Mouse (Mus musculus) hindbrain, postnatal 0 days (tissue): ENCODE data around the gene Hspbp1. TPM values are rescaled to one million over a fixed set of nuclear protein-coding genes. Genes with fewer than 3 reads are reported as not detected.

ENCODE experiments used
- ATAC-seq: fragments of 200-750 bp; cut with Nextera tagmentation; 2 replicates; pipeline ENCODE4 v1.8.0; 2017; ENCODE audit warnings: mild to moderate bottlenecking, moderate TSS enrichment, moderate library complexity
- DNase-seq: peaks from one replicate; pipeline ENCODE4 v3.0.0-alpha.2; 2015; ENCODE audit warnings: low spot score
- H3K27ac ChIP-seq: fragments of 300-500 bp; sonication (generic); 2 replicates; pipeline ENCODE4 v1.5.1; 2014; ENCODE audit warnings: mild to moderate bottlenecking
- H3K27me3 ChIP-seq: fragments of 300-500 bp; sonication (generic); 2 replicates; pipeline ENCODE4 v1.6.1; 2014; ENCODE audit warnings: low read length, mixed read lengths; ENCODE audit not compliant: insufficient read depth
- H3K36me3 ChIP-seq: fragments of 300-500 bp; sonication (generic); 2 replicates; pipeline ENCODE4 v1.6.1; 2014; ENCODE audit warnings: low read length, mixed read lengths; ENCODE audit not compliant: insufficient read depth
- H3K4me1 ChIP-seq: fragments of 300-500 bp; sonication (generic); 2 replicates; pipeline ENCODE4 v1.6.1; 2014; ENCODE audit warnings: antibody characterized with exemption, low read length, mixed read lengths; ENCODE audit not compliant: insufficient read depth
- H3K4me2 ChIP-seq: fragments of 300-500 bp; sonication (generic); 2 replicates; pipeline ENCODE4 v1.6.1; 2014; ENCODE audit warnings: low read depth, mild to moderate bottlenecking, low read length, moderate library complexity, mixed read lengths
- H3K4me3 ChIP-seq: fragments of 300-500 bp; sonication (generic); 2 replicates; pipeline ENCODE4 v1.5.1; 2014; ENCODE audit warnings: low read length
- H3K9ac ChIP-seq: fragments of 300-500 bp; sonication (generic); replicated peaks from 2 replicates; pipeline ENCODE4 v1.6.1; 2014; ENCODE audit warnings: mild to moderate bottlenecking, low read length, moderate library complexity, mixed read lengths
- H3K9me3 ChIP-seq: fragments of 300-500 bp; sonication (generic); 2 replicates; pipeline ENCODE4 v1.6.1; 2016; ENCODE audit warnings: low read length, mixed read lengths
- CTCF ChIP-seq: IDR thresholded peaks from 2 replicates; pipeline ENCODE4 v1.5.1; 2016; ENCODE audit warnings: antibody characterized with exemption, control low read depth, low read depth
- WGBS: fragments of 180-500 bp; shearing (Covaris S2); extraction: QIAGEN DNeasy Blood & Tissue Kit; methylation state at CpG from one replicate; pipeline ENCODE4 v1.1.7; 2014; 5-methylcytosine and 5-hydroxymethylcytosine counted together
- polyA plus RNA-seq: library from polyadenylated mRNA; unstranded; fragments of >200 nt; fragmentation: Nextera tagmentation; extraction: Ambion mirVana; gene quantifications from 2 replicates; pipeline ENCODE4 v1.2.1, GENCODE M21; 2015
- total RNA-seq: library from RNA; depleted of rRNA; stranded (reverse); fragments of >200 nt; gene quantifications from 2 replicates; pipeline ENCODE4 v1.2.3, GENCODE M21; 2014; rRNA removed

Hspbp1 gene
- total and polyA plus RNA-seq, 2 experiments from 2014 or later: 174 to 288 TPM

GRCm38 (mm10) chr7:4611921-4612341, 72.9 kb downstream of the Hspbp1 start:
- ATAC-seq (no peak), DNase-seq (no peak)
- Histone ChIP-seq H3K9me3 (no peaks in the 10 kb centered on the region), H3K36me3 (no peaks in the 10 kb centered on the region), H3K4me3 (no peak overlapping the region), H3K27ac (no peak overlapping the region), H3K9ac (no peak overlapping the region), H3K27me3 (no peaks in the 10 kb centered on the region), H3K4me1 (no peaks in the 10 kb centered on the region), H3K4me2 (no peak overlapping the region)
- no peak for TF ChIP-seq CTCF
- WGBS: 77% methylated on average over 12 of the region's 12 CpGs

GRCm38 (mm10) chr7:4611511-4611910, 73.4 kb downstream of the Hspbp1 start:
- Histone ChIP-seq H3K27me3 (no peaks in the 10 kb centered on the region), H3K9ac (no peak overlapping the region), H3K4me1 (no peaks in the 10 kb centered on the region), H3K9me3 (no peaks in the 10 kb centered on the region), H3K27ac (no peak overlapping the region), H3K4me2 (no peak overlapping the region), H3K36me3 (no peaks in the 10 kb centered on the region), H3K4me3 (no peak overlapping the region)
- TF ChIP-seq CTCF: no peak
- WGBS: 77% methylated on average over 12 of the region's 12 CpGs
- ATAC-seq (no peak), DNase-seq (no peak)

Other genes starting within 250 kb of the Hspbp1 start
- 71.9 and 103 TPM in 2 replicates for gene Rdh13, start 239.4 kb downstream of the Hspbp1 start, total RNA-seq
- 38.4 and 39.4 TPM in 2 replicates for gene Rdh13, start 239.4 kb downstream of the Hspbp1 start, polyA plus RNA-seq
- gene Eps8l1, start 224.4 kb downstream of the Hspbp1 start, total RNA-seq: 5.0 and 5.8 TPM in 2 replicates
- gene Eps8l1, start 224.4 kb downstream of the Hspbp1 start, polyA plus RNA-seq: 5.7 and 7.7 TPM in 2 replicates
- gene Ppp1r12c, start 183.4 kb downstream of the Hspbp1 start, total RNA-seq: 88.2 and 109 TPM in 2 replicates
- 33.9 and 42.0 TPM in 2 replicates for gene Ppp1r12c, start 183.4 kb downstream of the Hspbp1 start, polyA plus RNA-seq
- 0.93 and 3.5 TPM in 2 replicates for gene Tnnt1, start 168.7 kb downstream of the Hspbp1 start, total RNA-seq
- 2.9 and 3.6 TPM in 2 replicates for gene Tnnt1, start 168.7 kb downstream of the Hspbp1 start, polyA plus RNA-seq
- 1.9 TPM in 1 of 2 replicates, not detected in the other for gene Tnni3, start 160.8 kb downstream of the Hspbp1 start, total RNA-seq
- gene Tnni3, start 160.8 kb downstream of the Hspbp1 start, polyA plus RNA-seq: 2.1 and 3.9 TPM in 2 replicates
- 2.1 and 3.8 TPM in 2 replicates for gene Dnaaf3, start 152.6 kb downstream of the Hspbp1 start, total RNA-seq
- 2.0 and 2.6 TPM in 2 replicates for gene Dnaaf3, start 152.6 kb downstream of the Hspbp1 start, polyA plus RNA-seq
- gene Syt5, start 137.5 kb downstream of the Hspbp1 start, total RNA-seq: 81.1 and 83.7 TPM in 2 replicates
- 103 and 106 TPM in 2 replicates for gene Syt5, start 137.5 kb downstream of the Hspbp1 start, polyA plus RNA-seq
- gene Ptprh, start 81.0 kb downstream of the Hspbp1 start, total RNA-seq: 0.54 and 0.99 TPM in 2 replicates
- gene Ptprh, start 81.0 kb downstream of the Hspbp1 start, polyA plus RNA-seq: 0.52 and 0.74 TPM in 2 replicates
- 14.2 and 17.4 TPM in 2 replicates for gene Tmem86b, start 53.6 kb downstream of the Hspbp1 start, total RNA-seq
- 1.1 and 1.5 TPM in 2 replicates for gene Tmem86b, start 53.6 kb downstream of the Hspbp1 start, polyA plus RNA-seq
- 136 and 142 TPM in 2 replicates for gene Ppp6r1, start 26.0 kb downstream of the Hspbp1 start, total RNA-seq
- 9.4 and 10.3 TPM in 2 replicates for gene Ppp6r1, start 26.0 kb downstream of the Hspbp1 start, polyA plus RNA-seq
- gene Brsk1, start 5.5 kb upstream of the Hspbp1 start, total RNA-seq: 195 and 217 TPM in 2 replicates
- gene Brsk1, start 5.5 kb upstream of the Hspbp1 start, polyA plus RNA-seq: 6.7 and 7.1 TPM in 2 replicates
- gene Tmem150b, start 40.2 kb upstream of the Hspbp1 start, total RNA-seq: not detected in 2 replicates
- gene Tmem150b, start 40.2 kb upstream of the Hspbp1 start, polyA plus RNA-seq: 0.13 TPM in 2 replicates
- 29.3 and 39.5 TPM in 2 replicates for gene Kmt5c, start 55.0 kb upstream of the Hspbp1 start, total RNA-seq
- 30.7 and 36.5 TPM in 2 replicates for gene Kmt5c, start 55.0 kb upstream of the Hspbp1 start, polyA plus RNA-seq
- gene Cox6b2, start 68.0 kb upstream of the Hspbp1 start, total RNA-seq: 10.6 and 37.2 TPM in 2 replicates
- 47.0 and 50.1 TPM in 2 replicates for gene Cox6b2, start 68.0 kb upstream of the Hspbp1 start, polyA plus RNA-seq
- not detected in 2 replicates for gene Fam71e2, start 86.2 kb upstream of the Hspbp1 start, total RNA-seq
- gene Fam71e2, start 86.2 kb upstream of the Hspbp1 start, polyA plus RNA-seq: not detected in 2 replicates
- 2.0 TPM in 1 of 2 replicates, not detected in the other for gene Il11, start 97.8 kb upstream of the Hspbp1 start, total RNA-seq
- gene Il11, start 97.8 kb upstream of the Hspbp1 start, polyA plus RNA-seq: 1.1 and 1.3 TPM in 2 replicates
- gene Tmem190, start 97.9 kb upstream of the Hspbp1 start, total RNA-seq: not detected in 2 replicates
- gene Tmem190, start 97.9 kb upstream of the Hspbp1 start, polyA plus RNA-seq: 0.53 TPM in 1 of 2 replicates, not detected in the other
- 13.7 and 13.9 TPM in 2 replicates for gene Tmem238, start 104.6 kb upstream of the Hspbp1 start, total RNA-seq
- gene Tmem238, start 104.6 kb upstream of the Hspbp1 start, polyA plus RNA-seq: 16.8 and 18.2 TPM in 2 replicates
- gene Rpl28, start 107.8 kb upstream of the Hspbp1 start, total RNA-seq: 145 and 147 TPM in 2 replicates
- 304 and 315 TPM in 2 replicates for gene Rpl28, start 107.8 kb upstream of the Hspbp1 start, polyA plus RNA-seq
- 264 and 324 TPM in 2 replicates for gene Ube2s, start 127.5 kb upstream of the Hspbp1 start, total RNA-seq
- gene Ube2s, start 127.5 kb upstream of the Hspbp1 start, polyA plus RNA-seq: 223 and 233 TPM in 2 replicates
- 46.3 and 49.3 TPM in 2 replicates for gene Shisa7, start 159.6 kb upstream of the Hspbp1 start, total RNA-seq
- 5.7 and 6.9 TPM in 2 replicates for gene Shisa7, start 159.6 kb upstream of the Hspbp1 start, polyA plus RNA-seq
- gene Isoc2b, start 185.2 kb upstream of the Hspbp1 start, total RNA-seq: 2.2 and 3.1 TPM in 2 replicates
- gene Isoc2b, start 185.2 kb upstream of the Hspbp1 start, polyA plus RNA-seq: 3.5 and 3.7 TPM in 2 replicates
- 8.3 and 12.2 TPM in 2 replicates for gene Isoc2a, start 192.1 kb upstream of the Hspbp1 start, total RNA-seq
- 0.43 and 0.76 TPM in 2 replicates for gene Isoc2a, start 192.1 kb upstream of the Hspbp1 start, polyA plus RNA-seq
- 0.31 and 3.3 TPM in 2 replicates for gene Gm36210, start 221.4 kb upstream of the Hspbp1 start, total RNA-seq
- 0.30 and 0.45 TPM in 2 replicates for gene Gm36210, start 221.4 kb upstream of the Hspbp1 start, polyA plus RNA-seq
- gene Zfp628, start 230.1 kb upstream of the Hspbp1 start, total RNA-seq: 12.5 and 12.7 TPM in 2 replicates
- gene Zfp628, start 230.1 kb upstream of the Hspbp1 start, polyA plus RNA-seq: 5.2 and 5.7 TPM in 2 replicates
- gene Nat14, start 237.0 kb upstream of the Hspbp1 start, total RNA-seq: 24.2 and 32.3 TPM in 2 replicates
- gene Nat14, start 237.0 kb upstream of the Hspbp1 start, polyA plus RNA-seq: 27.5 and 29.4 TPM in 2 replicates
- 2.5 and 2.8 TPM in 2 replicates for gene Ssc5d, start 240.7 kb upstream of the Hspbp1 start, total RNA-seq
- gene Ssc5d, start 240.7 kb upstream of the Hspbp1 start, polyA plus RNA-seq: 0.77 and 1.0 TPM in 2 replicates